Mouse (Mus musculus): ENCODE measurements around the gene Pex13.
A peak's percentile ranks its signal among the peaks of the same experiment; 100 is the strongest.
"Not testable (repeated sequence)": the region's sequence is repeated elsewhere in the genome, so short reads cannot be mapped to it uniquely, and the experiment has no call there.

Gene Pex13

DNA sequence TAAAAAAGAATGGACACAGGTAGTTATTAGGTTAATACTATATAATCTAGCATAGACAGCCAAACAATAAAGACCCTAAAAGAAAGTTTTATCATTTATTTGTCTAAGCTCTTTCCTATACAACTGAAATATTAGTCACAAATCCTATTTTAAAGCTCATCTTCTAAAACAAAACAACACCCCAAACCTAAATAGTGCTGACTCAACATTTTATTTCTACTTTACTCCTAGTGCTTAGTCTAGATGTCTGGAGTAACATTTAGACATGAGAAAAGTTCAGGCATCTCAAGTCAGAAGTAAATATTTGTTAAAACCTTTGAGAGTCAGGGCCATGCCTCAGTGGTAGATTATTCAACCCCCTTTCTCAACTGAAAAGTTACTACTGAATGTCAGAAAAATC, 18.3 kb downstream of the Pex13 start:
- no peak for DNase-seq (ENCODE audit: low spot score in 2 of 2)

DNA sequence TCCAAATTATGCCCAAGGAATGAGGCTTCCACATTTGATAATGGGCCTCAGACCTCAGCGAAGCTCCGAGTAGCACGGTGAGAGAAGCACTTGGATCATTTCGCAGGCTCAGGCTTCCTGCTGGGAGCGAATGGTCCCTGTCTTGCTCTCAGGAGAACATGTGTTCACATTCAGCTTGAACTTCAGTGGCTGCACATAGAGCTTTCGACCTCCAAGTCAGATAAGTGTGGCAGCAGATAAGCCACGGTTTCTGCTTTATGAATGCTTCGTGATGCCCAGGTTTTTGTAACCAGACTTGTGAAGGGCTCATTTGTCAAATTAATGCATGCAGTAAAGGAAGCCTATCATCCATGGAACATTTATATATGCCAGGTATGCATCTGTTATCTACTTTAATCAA, 31.2 kb downstream of the Pex13 start:
- no peak for DNase-seq (ENCODE audit: low spot score in 2 of 2)

DNA sequence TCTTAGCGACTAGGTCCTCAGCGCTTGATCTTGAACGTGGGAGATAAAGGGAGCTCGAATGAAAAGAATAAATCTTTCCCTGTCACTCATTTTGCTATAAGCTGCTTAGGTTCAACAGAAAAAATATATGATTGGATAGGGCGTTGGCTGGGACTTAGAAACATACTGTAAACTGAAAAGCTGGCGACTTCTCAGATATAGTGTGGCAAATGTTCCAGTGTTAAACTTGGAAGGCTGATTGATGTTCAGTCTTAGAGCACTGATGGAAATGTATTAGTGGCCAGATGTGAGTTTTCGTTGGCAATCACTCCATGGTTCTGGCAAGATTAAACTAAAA, 31.9 kb downstream of the Pex13 start:
- no peak for DNase-seq (ENCODE audit: low spot score in 2 of 2)

GRCm38 (mm10) chr11:23632945-23633878, 32.5 kb downstream of the Pex13 start, which contains the start of gene 0610010F05Rik:
Gene 0610010F05Rik, minus strand, starts transcription at chr11:23633639.
- peak; percentile 70 to 73 for DNase-seq (ENCODE audit: low spot score in 2 of 2)

DNA sequence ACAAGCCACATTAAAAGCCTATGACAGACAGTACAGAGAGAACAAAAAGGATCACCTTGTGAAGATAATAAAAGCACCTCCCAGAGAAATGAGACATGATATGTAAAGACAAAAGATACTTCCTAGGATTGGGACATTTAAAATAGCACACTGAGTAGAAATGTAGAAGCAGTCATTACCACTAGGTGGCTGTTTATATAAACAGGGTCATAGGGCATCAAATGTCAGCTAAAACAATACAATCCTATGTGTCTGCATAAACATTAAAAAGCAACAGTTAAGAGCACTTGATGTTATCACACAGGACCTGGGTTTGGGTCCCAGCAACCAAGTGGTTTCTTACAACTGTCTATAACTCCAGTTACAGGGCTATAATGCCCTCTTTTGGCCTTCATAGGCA, 35.1 kb downstream of the Pex13 start:
- no peak for DNase-seq (ENCODE audit: low spot score in 2 of 2)

DNA sequence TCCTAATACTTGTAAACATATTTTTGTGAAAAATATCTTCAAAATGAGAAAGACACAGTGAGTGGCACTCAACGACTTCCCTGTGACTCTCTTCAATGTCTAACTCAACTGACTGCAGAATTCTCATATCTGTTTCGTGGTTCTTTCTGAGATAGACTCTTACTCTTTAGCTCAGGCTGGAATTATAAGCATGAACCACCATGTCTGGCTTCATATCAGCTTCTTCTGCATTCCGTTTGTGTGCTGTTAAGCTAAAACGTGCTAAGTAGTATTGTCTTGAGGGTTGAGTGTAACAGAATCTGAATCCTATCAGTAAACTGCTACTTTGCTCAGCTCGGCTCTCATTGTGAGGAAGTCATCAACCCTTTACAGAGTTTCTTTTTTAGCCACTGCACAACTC, 46.8 kb downstream of the Pex13 start:
- DNase-seq (ENCODE audit: low spot score in 2 of 2) = no peak

GRCm38 (mm10) chr11:23614546-23614945, 51.2 kb downstream of the Pex13 start:
- no peak for DNase-seq (ENCODE audit: low spot score in 2 of 2)

- not testable (repeated sequence) for DNase-seq (ENCODE audit: low spot score in 2 of 2)
Observed at GRCm38 (mm10) chr11:23607291-23607690, 58.5 kb downstream of the Pex13 start.
